ENCODE assay signal across 8 mouse cellular contexts in genomic region chr11:107547351-107548203, GRCm38 (mm10). TPM values are rescaled to one million over a fixed set of nuclear protein-coding genes. Genes with fewer than 3 reads are reported as not detected.
DNase-seq lines count a peak whose midpoint lies in the region; ATAC-seq and TF ChIP-seq lines count a peak whose summit lies in the region.

Gene Helz, plus strand, starts transcription at chr11:107547930.

- H3K36me3 ChIP-seq in embryonic facial prominence, embryonic 10.5 days (replicated peaks) = peaks cover 29% of the 10 kb centered on the region
- peaks cover 11% of the 10 kb centered on the region for H3K36me3 ChIP-seq in limb, embryonic 14.5 days (ENCODE audit: control insufficient read depth, insufficient read depth, low read length)
- no peaks in the 10 kb centered on the region for H3K36me3 ChIP-seq in midbrain, embryonic 16.5 days (ENCODE audit: control insufficient read depth, insufficient read depth, low read length)
- H3K36me3 ChIP-seq in spleen, adult 2 months (ENCODE audit: control insufficient read depth, insufficient read depth, low read length) = peaks cover 5% of the 10 kb centered on the region

- no peaks in the 10 kb centered on the region for H3K9me3 ChIP-seq in embryonic facial prominence, embryonic 10.5 days
- H3K9me3 ChIP-seq in limb, embryonic 14.5 days (ENCODE audit: control insufficient read depth, low read length) = no peaks in the 10 kb centered on the region
- H3K9me3 ChIP-seq in midbrain, embryonic 16.5 days (replicated peaks; ENCODE audit: control insufficient read depth, low read length, poor library complexity, severe bottlenecking) = no peaks in the 10 kb centered on the region

- H3K9ac ChIP-seq in limb, embryonic 14.5 days (ENCODE audit: low read depth, low read length, severe bottlenecking) = peak within 1 kb of the TSS; percentile 87
- H3K9ac ChIP-seq in midbrain, embryonic 16.5 days (ENCODE audit: low read depth, low read length) = peak within 1 kb of the TSS; percentile 94

- peaks cover 20% of the 10 kb centered on the region for H3K4me1 ChIP-seq in embryonic facial prominence, embryonic 10.5 days
- H3K4me1 ChIP-seq in limb, embryonic 14.5 days (ENCODE audit: control insufficient read depth, insufficient read depth, low read length) = peaks cover 2% of the 10 kb centered on the region; the same call in 1 of the 2 replicates
- peaks cover 11% of the 10 kb centered on the region for H3K4me1 ChIP-seq in midbrain, embryonic 16.5 days (ENCODE audit: control insufficient read depth, insufficient read depth, low read length)
- peaks cover 7% of the 10 kb centered on the region for H3K4me1 ChIP-seq in spleen, adult 2 months (ENCODE audit: control insufficient read depth, insufficient read depth, insufficient read length)

- no peak for TF ChIP-seq POLR2A in limb, embryonic 14.5 days (IDR thresholded peaks at IDR 0.05; ENCODE audit: borderline replicate concordance, extremely low read depth, insufficient read depth, insufficient read length)
- peak; percentile 24; the same call in 1 of the 2 replicates for TF ChIP-seq POLR2A in spleen, adult 2 months (IDR thresholded peaks at IDR 0.05; ENCODE audit: low read depth, low read length)

- WGBS in embryonic facial prominence, embryonic 10.5 days = under 1% methylated on average over 70 of the region's 70 CpGs
- under 1% methylated on average over 55 of the region's 70 CpGs for WGBS in limb, embryonic 14.5 days
- WGBS in midbrain, embryonic 16.5 days = under 1% methylated on average over 55 of the region's 70 CpGs
- 1% methylated on average over 67 of the region's 70 CpGs for WGBS in spleen, adult 2 months

- H3K4me2 ChIP-seq in limb, embryonic 14.5 days (replicated peaks; ENCODE audit: low read depth, low read length, severe bottlenecking) = peak within 1 kb of the TSS; percentile 99
- H3K4me2 ChIP-seq in midbrain, embryonic 16.5 days (ENCODE audit: low read length) = peak within 1 kb of the TSS; percentile 100

- peak within 1 kb of the TSS; percentile 98 for H3K4me3 ChIP-seq in embryonic facial prominence, embryonic 10.5 days
- H3K4me3 ChIP-seq in limb, embryonic 14.5 days (replicated peaks; ENCODE audit: low read length) = peak within 1 kb of the TSS; percentile 69
- H3K4me3 ChIP-seq in midbrain, embryonic 16.5 days (ENCODE audit: low read depth, low read length) = peak within 1 kb of the TSS; percentile 94
- H3K4me3 ChIP-seq in spleen, adult 2 months (ENCODE audit: extremely low read depth, insufficient read depth, insufficient read length) = peak within 1 kb of the TSS; percentile 94

- peak; percentile 73 for ATAC-seq in granulocyte monocyte progenitor cell, adult 5-6 weeks (replicated peaks; ENCODE audit: poor library complexity, severe bottlenecking)
- ATAC-seq in limb, embryonic 14.5 days (ENCODE audit: low FRiP score, low read depth) = peak; percentile 85
- ATAC-seq in midbrain, embryonic 16.5 days = peak; percentile 86

- no peaks in the 10 kb centered on the region for H3K27me3 ChIP-seq in embryonic facial prominence, embryonic 10.5 days (replicated peaks; ENCODE audit: low read depth, poor library complexity, severe bottlenecking)
- no peaks in the 10 kb centered on the region for H3K27me3 ChIP-seq in limb, embryonic 14.5 days (ENCODE audit: control insufficient read depth, insufficient read depth, low read length)
- H3K27me3 ChIP-seq in midbrain, embryonic 16.5 days (ENCODE audit: control insufficient read depth, insufficient read depth, low read depth, low read length) = no peaks in the 10 kb centered on the region; the same call in 1 of the 2 replicates
- H3K27me3 ChIP-seq in spleen, adult 2 months (ENCODE audit: control insufficient read depth, insufficient read depth, low read length) = peaks cover 8% of the 10 kb centered on the region

- H3K27ac ChIP-seq in embryonic facial prominence, embryonic 10.5 days (replicated peaks) = peak within 1 kb of the TSS; percentile 90
- peak within 1 kb of the TSS; percentile 65 for H3K27ac ChIP-seq in limb, embryonic 14.5 days (replicated peaks; ENCODE audit: low read depth, low read length)
- peak within 1 kb of the TSS; percentile 83 for H3K27ac ChIP-seq in midbrain, embryonic 16.5 days (ENCODE audit: low read length)
- peak within 1 kb of the TSS; percentile 68; the same call in 1 of the 2 replicates for H3K27ac ChIP-seq in spleen, adult 2 months (ENCODE audit: insufficient read depth, low read length)

- DNase-seq in 416B (ENCODE audit: low read depth) = peak; percentile 90
- DNase-seq in adrenal gland, postnatal 14 days = peak; percentile 84
- DNase-seq in embryonic facial prominence, embryonic 10.5 days (ENCODE audit: low spot score) = peak; percentile 90
- DNase-seq in kidney, adult 11 months = peak; percentile 66
- DNase-seq in limb, embryonic 14.5 days (ENCODE audit: low spot score) = peak; percentile 81
- DNase-seq in spleen, adult 2 months (ENCODE audit: low read depth in 1 of 2, low spot score in 2 of 2) = peak; percentile 66

- no peak for TF ChIP-seq CTCF in spleen, adult 2 months (IDR thresholded peaks at IDR 0.05; ENCODE audit: extremely low read depth, insufficient read depth, insufficient read length, insufficient replicate concordance)

RNA-seq across cellular contexts. Expression of gene Helz, which starts in this region (rescaled TPM):
- 30.1 and 30.3 TPM in 2 replicates for total RNA-seq in adrenal gland, postnatal 14 days (2021)
- 24.1 and 26.6 TPM in 2 replicates for polyA plus RNA-seq in embryonic facial prominence, embryonic 10.5 days (2016; fragmentation: Nextera tagmentation; extraction: Ambion mirVana)
- total RNA-seq in granulocyte monocyte progenitor cell, adult 5-6 weeks (2014; fragmentation: Nextera tagmentation) = 32.8 and 36.7 TPM in 2 replicates
- 13.6 and 20.3 TPM in 2 replicates for total RNA-seq in granulocyte monocyte progenitor cell, adult 5-6 weeks (2017)
- polyA plus RNA-seq in limb, embryonic 14.5 days (2012; rRNA removed) = 15.9 and 20.7 TPM in 2 replicates
- 21.6 and 22.4 TPM in 2 replicates for polyA plus RNA-seq in limb, embryonic 14.5 days (2014; fragmentation: Nextera tagmentation; extraction: Ambion mirVana)
- 16.6 and 18.3 TPM in 2 replicates for polyA plus RNA-seq in midbrain, embryonic 16.5 days (2015; fragmentation: Nextera tagmentation; extraction: Ambion mirVana)
- polyA plus RNA-seq in spleen, adult 2 months (2012; rRNA removed) = 18.3 and 23.3 TPM in 2 replicates

Comparison
In these comparisons a context has a peak if more than half of its experiments do, and no peak if none do; other contexts are left out.
1. Peak in every context shown above with its lines: DNase-seq, ATAC-seq, H3K4me3 ChIP-seq and H3K27ac ChIP-seq.